Mouse (Mus musculus) neural tube, embryonic 11.5 days (tissue): ENCODE results near the gene E130114P18Rik. TPM values are rescaled to one million over a fixed set of nuclear protein-coding genes. Genes with fewer than 3 reads are reported as not detected.

Experiments
- ATAC-seq: fragments of 200-750 bp; cut with Nextera tagmentation; 2 replicates; pipeline ENCODE4 v1.8.0; 2017; ENCODE audit warnings: moderate number of reproducible peaks, mild to moderate bottlenecking, moderate TSS enrichment, moderate library complexity; ENCODE audit not compliant: insufficient read depth, low FRiP score, low TSS enrichment
- DNase-seq: peaks from one replicate; pipeline ENCODE4 v3.0.0-alpha.2; 2015; ENCODE audit warnings: low spot score
- H3K27ac ChIP-seq: fragments of 300-500 bp; sonication (generic); 2 replicates; pipeline ENCODE4 v1.5.1; 2014; ENCODE audit warnings: low read depth, mild to moderate bottlenecking, low read length
- H3K27me3 ChIP-seq: fragments of 300-500 bp; sonication (generic); 2 replicates; pipeline ENCODE4 v1.6.1; 2014; ENCODE audit warnings: mild to moderate bottlenecking, low read length, mixed read lengths; ENCODE audit not compliant: control insufficient read depth, insufficient read depth
- H3K36me3 ChIP-seq: fragments of 300-500 bp; sonication (generic); 2 replicates; pipeline ENCODE4 v1.6.1; 2014; ENCODE audit warnings: mild to moderate bottlenecking, low read length, moderate library complexity, mixed read lengths; ENCODE audit not compliant: control insufficient read depth, insufficient read depth
- H3K4me1 ChIP-seq: fragments of 300-500 bp; sonication (generic); 2 replicates; pipeline ENCODE4 v1.6.1; 2014; ENCODE audit warnings: low read length, mixed read lengths; ENCODE audit not compliant: control insufficient read depth, insufficient read depth
- H3K4me2 ChIP-seq: fragments of 300-500 bp; sonication (generic); 2 replicates; pipeline ENCODE4 v1.6.1; 2014; ENCODE audit warnings: low read depth, mild to moderate bottlenecking, moderate library complexity
- H3K4me3 ChIP-seq: fragments of 300-500 bp; sonication (generic); 2 replicates; pipeline ENCODE4 v1.5.1; 2014; ENCODE audit warnings: low read depth, low read length
- H3K9ac ChIP-seq: fragments of 300-500 bp; sonication (generic); 2 replicates; pipeline ENCODE4 v1.6.1; 2014; ENCODE audit warnings: mild to moderate bottlenecking, low read length
- H3K9me3 ChIP-seq: fragments of 300-500 bp; sonication (generic); 2 replicates; pipeline ENCODE4 v1.6.1; 2016; ENCODE audit warnings: low read length; ENCODE audit not compliant: control insufficient read depth
- WGBS: fragments of 180-500 bp; shearing (Covaris S2); extraction: QIAGEN DNeasy Blood & Tissue Kit; methylation state at CpG from one replicate; pipeline ENCODE4 v1.1.7; 2014; 5-methylcytosine and 5-hydroxymethylcytosine counted together
- polyA plus RNA-seq: library from polyadenylated mRNA; unstranded; fragments of >200 nt; fragmentation: Nextera tagmentation; extraction: Ambion mirVana; gene quantifications from 2 replicates; pipeline ENCODE4 v1.2.1, GENCODE M21; 2014

The E130114P18Rik gene
- polyA plus RNA-seq, 1 experiment from 2014 or later: 9.1 TPM

DNA sequence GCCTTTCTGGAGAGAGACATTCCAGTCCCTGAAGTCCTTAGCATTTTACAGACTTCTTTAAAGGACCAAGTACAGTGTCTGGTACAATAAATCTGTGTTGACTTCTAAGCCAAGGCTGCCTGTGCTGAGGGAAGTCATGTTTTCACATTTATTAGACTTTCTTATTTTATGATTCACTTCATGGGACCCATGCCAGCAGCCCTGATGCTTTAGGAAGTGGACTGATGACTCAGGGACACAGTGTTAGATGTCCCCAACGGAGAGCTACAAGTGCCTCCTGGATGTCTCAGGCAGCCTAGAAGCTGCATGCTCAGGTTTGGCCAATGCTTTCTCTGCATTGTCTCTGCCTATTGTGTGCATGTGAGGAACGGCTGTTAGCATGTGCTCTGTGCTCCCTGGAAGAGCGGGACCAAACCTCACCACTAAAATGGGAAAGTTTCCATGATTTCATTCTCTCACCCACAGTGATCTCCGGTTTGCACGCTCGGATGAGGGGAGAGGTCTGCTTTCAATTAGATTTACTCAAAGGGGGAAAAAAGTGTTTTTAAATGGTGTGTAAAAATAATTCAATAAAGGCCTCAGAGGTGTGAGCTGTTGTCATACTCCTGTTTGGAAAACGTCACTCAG, 82.4 kb downstream of the E130114P18Rik start:
- 71% methylated on average over 7 of the region's 7 CpGs for WGBS
- ATAC-seq: no peak
- no peak for DNase-seq
- no peaks in the 10 kb centered on the region for H3K4me1 ChIP-seq
- no peak overlapping the region for H3K4me3 ChIP-seq
- H3K27ac ChIP-seq: no peak overlapping the region
- H3K4me2 ChIP-seq: no peak overlapping the region
- no peaks in the 10 kb centered on the region for H3K9me3 ChIP-seq
- no peaks in the 10 kb centered on the region for H3K27me3 ChIP-seq
- no peak overlapping the region for H3K9ac ChIP-seq
- H3K36me3 ChIP-seq: no peaks in the 10 kb centered on the region

DNA sequence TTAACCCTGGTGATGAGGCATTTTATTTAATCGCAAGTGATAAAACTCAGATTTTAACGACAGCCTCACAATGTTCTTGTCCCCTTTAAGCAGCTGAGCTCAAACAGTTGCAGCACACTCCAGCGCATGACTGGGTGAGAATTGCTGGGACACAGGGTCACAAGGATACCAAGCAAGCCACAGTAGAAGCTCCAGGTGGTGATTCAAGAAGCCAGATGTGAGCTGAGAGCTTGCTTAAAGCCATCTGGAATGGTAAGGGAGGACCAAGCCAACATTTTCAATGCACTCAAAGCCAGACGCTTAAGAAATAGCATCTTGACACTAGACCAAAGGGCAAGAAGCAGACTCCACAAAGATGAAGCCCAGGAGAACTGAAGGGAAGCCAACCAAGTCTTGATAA, 83.9 kb downstream of the E130114P18Rik start:
- H3K9ac ChIP-seq: no peak overlapping the region
- no peak for DNase-seq
- no peak overlapping the region for H3K27ac ChIP-seq
- no peak for ATAC-seq
- WGBS: 94% methylated on average over 4 of the region's 4 CpGs
- no peaks in the 10 kb centered on the region for H3K9me3 ChIP-seq
- H3K36me3 ChIP-seq: no peaks in the 10 kb centered on the region
- H3K4me1 ChIP-seq: no peaks in the 10 kb centered on the region
- no peak overlapping the region for H3K4me2 ChIP-seq
- no peaks in the 10 kb centered on the region for H3K27me3 ChIP-seq
- no peak overlapping the region for H3K4me3 ChIP-seq

DNA sequence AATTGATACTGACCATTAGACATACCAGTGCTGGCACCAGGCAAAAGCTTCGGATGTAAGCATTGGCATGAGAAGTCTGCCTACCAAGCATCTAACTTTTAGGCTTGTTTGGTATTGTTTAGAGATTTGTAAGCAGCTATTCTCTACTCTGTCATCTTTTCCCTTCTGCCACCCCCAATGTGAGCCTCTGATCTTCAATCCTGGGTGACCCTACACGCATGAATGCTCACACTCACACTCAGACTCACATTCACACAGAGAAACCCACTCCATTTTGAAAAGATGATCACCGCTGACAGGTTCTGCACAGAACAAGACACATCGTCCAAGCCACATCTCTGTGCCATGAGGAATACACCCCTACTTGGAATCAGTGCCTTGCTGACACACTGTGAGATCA, 84.8 kb downstream of the E130114P18Rik start:
- ATAC-seq (no peak), DNase-seq (no peak)
- Histone ChIP-seq H3K36me3 (no peaks in the 10 kb centered on the region), H3K4me3 (no peak overlapping the region), H3K4me1 (no peaks in the 10 kb centered on the region), H3K27me3 (no peaks in the 10 kb centered on the region), H3K4me2 (no peak overlapping the region), H3K9ac (no peak overlapping the region), H3K27ac (no peak overlapping the region), H3K9me3 (no peaks in the 10 kb centered on the region)
- 90% methylated on average over 4 of the region's 4 CpGs for WGBS

DNA sequence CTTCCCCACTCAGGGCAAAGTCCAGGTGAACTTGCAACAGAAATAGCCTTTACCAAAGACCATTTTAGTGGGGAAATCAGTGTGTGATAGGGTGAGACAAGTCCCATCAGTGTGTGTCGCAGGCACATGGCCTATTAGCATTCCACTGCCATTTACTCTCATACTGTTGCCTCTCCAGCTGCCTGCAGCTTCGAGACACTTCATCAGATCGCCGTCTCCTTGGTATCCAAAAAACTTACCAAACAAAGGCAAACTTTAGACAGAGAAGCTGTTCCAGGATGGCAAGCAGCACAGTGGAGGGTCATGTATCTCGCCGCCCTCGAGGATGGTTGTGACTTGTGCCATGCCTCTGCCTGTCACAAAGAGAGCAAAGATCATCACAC, 87.5 kb downstream of the E130114P18Rik start:
- Histone ChIP-seq H3K4me2 (no peak overlapping the region), H3K4me3 (no peak overlapping the region), H3K27me3 (no peaks in the 10 kb centered on the region), H3K9ac (no peak overlapping the region), H3K4me1 (no peaks in the 10 kb centered on the region), H3K36me3 (no peaks in the 10 kb centered on the region), H3K9me3 (no peaks in the 10 kb centered on the region), H3K27ac (no peak overlapping the region)
- ATAC-seq (no peak), DNase-seq (peak; percentile 17)
- 76% methylated on average over 7 of the region's 7 CpGs for WGBS

DNA sequence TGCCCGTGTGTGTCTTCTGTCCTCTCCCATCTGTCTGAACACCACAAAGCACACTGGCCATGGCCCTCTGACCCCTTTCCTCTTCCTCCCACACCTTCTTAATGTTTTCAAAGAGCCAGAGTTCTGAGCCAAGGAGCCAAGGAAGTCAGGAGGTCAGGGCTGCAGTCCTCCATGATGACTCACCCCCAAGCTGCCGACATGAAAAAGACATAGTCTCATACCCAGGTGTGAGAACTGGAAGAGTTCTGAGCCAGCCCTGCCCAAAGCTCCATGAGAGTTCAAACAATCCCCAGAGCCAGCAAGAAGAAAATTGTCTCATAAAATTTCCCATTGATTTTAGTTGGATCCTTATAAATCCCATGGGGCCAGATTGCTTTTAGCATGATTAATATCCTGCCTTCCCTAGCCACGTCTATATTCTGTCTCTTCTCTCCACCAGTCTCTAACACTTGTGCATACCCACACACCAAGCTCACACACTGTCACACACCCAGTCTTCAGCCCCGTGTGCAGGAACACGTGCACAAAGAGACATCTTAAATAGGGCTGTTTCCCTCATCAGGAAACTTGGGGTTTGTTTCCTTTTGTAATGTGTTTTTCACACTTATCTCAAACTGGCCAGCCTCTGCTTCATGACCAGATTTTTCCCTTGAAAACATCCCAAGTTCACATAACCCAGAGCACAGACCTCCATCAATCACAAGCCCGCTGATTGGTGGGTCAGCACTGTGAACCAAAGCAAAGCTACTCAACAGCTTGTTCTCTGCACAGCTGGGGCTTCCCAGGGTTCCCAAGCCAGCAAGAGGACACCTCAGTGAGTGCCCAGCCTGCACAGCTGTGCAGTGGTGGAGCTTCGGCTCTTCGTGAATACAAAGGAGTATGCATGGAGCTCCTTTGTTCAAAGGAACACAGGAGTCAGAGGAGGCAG, 88.2 kb downstream of the E130114P18Rik start:
- no peak overlapping the region for H3K9ac ChIP-seq
- no peak overlapping the region for H3K4me3 ChIP-seq
- WGBS: 46% methylated on average over 8 of the region's 8 CpGs
- H3K4me1 ChIP-seq: no peaks in the 10 kb centered on the region
- no peak; the same call in 1 of the 2 replicates for ATAC-seq
- no peak overlapping the region for H3K4me2 ChIP-seq
- peak; percentile 19 for DNase-seq
- H3K27me3 ChIP-seq: no peaks in the 10 kb centered on the region
- H3K9me3 ChIP-seq: no peaks in the 10 kb centered on the region
- H3K27ac ChIP-seq: no peak overlapping the region
- no peaks in the 10 kb centered on the region for H3K36me3 ChIP-seq

DNA sequence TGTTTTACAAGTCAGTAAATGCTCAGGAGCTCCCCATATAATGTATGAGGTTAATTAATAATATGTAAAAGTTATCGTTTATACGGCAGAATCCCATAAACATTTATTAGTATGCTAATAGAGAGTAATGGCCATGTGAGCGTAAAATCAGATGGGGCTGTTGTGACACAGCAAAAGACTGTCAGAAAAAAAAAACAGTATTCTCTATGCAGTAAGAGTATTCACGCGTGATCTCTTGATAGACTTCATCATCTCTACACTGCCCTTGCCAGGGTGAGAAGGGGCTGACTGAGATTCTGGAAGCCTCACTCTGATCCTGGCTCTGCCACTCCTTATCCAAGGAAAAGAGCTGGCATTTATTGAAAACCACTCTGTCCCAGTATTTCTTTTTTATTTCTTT, 91.9 kb downstream of the E130114P18Rik start:
- Histone ChIP-seq H3K9me3 (no peaks in the 10 kb centered on the region), H3K9ac (no peak overlapping the region), H3K27ac (no peak overlapping the region), H3K27me3 (no peaks in the 10 kb centered on the region), H3K4me1 (no peaks in the 10 kb centered on the region), H3K36me3 (no peaks in the 10 kb centered on the region), H3K4me3 (no peak overlapping the region), H3K4me2 (no peak overlapping the region)
- 82% methylated on average over 5 of the region's 5 CpGs for WGBS
- ATAC-seq (no peak), DNase-seq (no peak)

DNA sequence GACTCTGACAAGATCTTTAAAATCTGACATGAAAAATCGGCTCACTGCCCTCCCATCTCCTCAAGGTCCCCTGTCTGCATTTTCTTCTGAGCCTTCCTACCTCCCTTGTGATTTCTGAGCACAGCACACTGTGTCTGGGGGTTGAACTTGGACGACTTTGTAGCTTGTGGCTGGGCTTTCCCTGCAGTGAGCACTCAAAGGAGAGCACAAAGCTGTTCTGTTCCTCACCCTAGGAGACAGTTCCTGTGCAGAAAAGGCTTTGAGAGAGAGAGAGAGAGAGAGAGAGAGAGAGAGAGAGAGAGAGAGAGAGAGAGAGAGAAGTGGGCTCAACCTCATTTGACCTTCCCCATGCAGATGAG, 101.3 kb downstream of the E130114P18Rik start:
- ATAC-seq: peak; percentile 40; the same call in 1 of the 2 replicates

DNA sequence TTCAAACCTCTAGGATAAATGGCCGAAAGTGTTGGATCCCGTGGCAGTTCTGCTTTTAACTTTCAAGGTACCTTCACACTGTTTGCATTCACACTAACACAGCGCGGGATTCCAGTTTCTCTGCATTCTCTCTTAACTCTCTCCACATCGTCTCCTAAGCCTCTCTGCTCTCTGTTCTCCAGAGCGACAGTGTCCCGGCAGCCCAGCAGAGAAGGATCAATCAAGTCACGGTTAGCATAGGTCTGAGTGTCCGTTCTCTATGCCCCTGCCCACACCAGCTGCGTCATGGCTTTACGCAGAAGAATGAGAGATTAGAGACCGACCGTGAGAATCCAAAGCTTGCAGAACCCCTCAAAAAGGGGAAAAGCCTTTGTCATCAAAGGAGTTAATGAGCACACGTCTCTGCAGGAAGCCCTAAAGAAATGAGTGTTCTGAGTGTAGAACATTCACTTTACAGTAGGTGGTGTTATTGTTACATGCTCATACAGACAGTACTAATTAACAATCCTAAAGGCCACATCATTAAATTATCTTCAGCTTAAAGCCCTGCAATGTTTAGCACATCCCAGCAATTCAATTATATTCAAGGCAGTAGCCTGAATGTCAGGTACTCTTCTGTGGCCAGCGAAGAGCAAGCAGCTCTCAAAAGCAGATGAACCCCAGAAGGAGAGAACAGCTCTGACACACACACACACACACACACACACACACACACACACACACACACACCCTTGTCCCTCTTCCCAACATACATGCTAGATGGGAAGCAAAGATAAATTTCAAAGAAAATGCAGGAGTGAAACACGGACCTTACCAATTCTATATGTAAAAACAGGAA, 101.9 kb downstream of the E130114P18Rik start:
- no peak overlapping the region; the same call in 1 of the 2 replicates for H3K9ac ChIP-seq
- peaks cover 13% of the 10 kb centered on the region; the same call in 1 of the 2 replicates for H3K4me1 ChIP-seq
- DNase-seq (peak; percentile 34), ATAC-seq (peak; percentile 67)
- H3K4me2 ChIP-seq: peak overlapping the region; percentile 12; the same call in 1 of the 2 replicates
- 0 out of 2 replicates have a peak overlapping the region, but pooled peaks have one; percentile 17 for H3K27ac ChIP-seq
- no peaks in the 10 kb centered on the region for H3K36me3 ChIP-seq
- H3K27me3 ChIP-seq: no peaks in the 10 kb centered on the region
- no peak overlapping the region for H3K4me3 ChIP-seq
- WGBS: 26% methylated on average over 16 of the region's 16 CpGs
- no peaks in the 10 kb centered on the region for H3K9me3 ChIP-seq

More for the DNA sequence above, 101.3 kb downstream of the E130114P18Rik start:
- Histone ChIP-seq H3K27ac (no peak overlapping the region), H3K9me3 (no peaks in the 10 kb centered on the region), H3K36me3 (no peaks in the 10 kb centered on the region), H3K4me3 (no peak overlapping the region), H3K27me3 (no peaks in the 10 kb centered on the region), H3K9ac (no peak overlapping the region), H3K4me2 (no peak overlapping the region), H3K4me1 (peaks cover 13% of the 10 kb centered on the region; the same call in 1 of the 2 replicates)
- WGBS: 30% methylated on average over 2 of the region's 2 CpGs
- DNase-seq: no peak
